Mouse (Mus musculus) layer of hippocampus, postnatal 36 days (tissue): Measurements from ENCODE around the gene Pdzd8. TPM values are rescaled to one million over a fixed set of nuclear protein-coding genes. Genes with fewer than 3 reads are reported as not detected.

Experiments used
- DNase-seq, 2 experiments: peaks; one replicate each; pipeline ENCODE4 v3.0.0; 2022
- total RNA-seq, 2 experiments: library from RNA; stranded (reverse); gene quantifications; 2 replicates each; pipeline ENCODE4 v1.2.3; 2021

Pdzd8 gene
- total RNA-seq, 2 experiments from 2014 or later, result 49.9 to 50.0 TPM

DNA sequence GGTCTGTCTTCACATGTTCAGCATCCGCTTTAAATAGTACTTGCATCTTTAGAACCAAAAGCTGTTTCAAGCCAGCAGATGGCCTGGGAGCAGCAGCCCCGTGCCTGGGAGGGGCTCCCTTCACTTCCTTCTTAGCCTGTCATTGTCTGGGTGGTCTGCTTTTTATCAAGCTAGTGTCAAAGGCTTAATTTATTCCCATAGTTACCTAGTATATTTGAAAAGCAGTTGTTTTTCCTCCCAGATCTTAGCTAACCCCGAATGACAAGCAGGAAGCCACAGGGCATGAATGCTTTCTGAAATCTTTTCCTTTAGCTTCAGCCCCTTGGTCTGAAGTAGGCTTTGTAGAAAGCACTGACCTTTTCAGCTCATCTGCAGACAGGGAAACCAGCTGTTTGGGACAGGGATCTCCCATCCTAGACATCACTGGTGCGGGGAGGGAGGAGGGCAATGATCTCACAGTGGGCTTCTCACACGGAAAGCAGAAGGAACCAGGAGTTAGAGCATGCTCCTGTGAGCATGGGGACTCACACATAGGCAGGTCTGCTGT is 78.1 kb downstream of the Pdzd8 start:
- no peak for DNase-seq

DNA sequence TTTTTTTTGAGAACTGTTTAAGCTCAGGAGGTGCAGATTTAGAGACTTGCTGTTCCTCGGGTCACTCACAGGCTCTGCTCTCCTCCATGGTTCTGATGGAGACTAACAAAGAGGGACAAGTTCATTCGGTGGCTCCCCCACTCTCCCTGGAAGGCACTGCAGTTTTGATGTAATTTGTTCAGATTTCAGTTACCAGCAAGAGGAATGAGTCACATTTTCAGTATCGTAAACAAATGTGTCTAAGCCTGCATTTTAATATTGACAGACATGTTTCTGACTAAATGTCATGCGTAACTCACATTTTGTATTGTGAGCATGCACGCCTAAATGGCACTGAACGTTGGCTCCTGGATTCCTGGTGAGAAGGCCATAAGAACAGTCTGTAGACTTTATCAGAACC is 79.7 kb downstream of the Pdzd8 start:
- DNase-seq, result no peak

DNA sequence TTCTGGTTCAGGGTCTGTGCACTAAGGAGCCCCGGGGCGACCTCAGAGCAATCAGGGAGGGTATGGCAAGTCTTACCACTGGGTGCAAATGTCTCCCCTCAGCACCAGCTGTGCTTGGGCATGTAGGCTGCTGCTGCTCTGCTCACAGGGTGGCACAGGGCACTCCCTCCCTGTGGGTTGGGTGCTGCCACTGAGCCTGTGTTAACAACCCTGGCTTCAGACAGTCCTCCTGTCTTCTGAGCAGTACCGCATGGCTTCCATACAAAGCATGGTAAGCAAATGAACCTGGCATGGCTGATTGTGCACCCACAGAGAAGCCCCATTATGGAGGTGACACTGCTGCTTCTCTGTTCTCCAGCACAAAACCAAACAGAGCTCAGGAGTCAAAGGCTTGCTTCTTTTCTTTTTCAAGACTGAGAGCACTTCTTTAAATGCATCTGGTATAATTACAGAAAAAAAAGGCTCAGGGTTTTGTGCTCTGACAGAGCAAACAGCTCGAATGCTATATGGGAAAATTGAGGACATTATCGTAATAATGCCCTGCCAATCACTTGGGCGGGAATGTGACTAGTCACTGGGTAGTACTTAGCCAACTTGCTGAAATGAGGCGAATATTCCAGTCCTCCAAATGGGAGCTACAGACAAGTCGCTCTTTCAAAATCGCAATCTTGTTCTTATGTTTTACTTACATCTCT is 80.6 kb downstream of the Pdzd8 start:
- no peak for DNase-seq

DNA sequence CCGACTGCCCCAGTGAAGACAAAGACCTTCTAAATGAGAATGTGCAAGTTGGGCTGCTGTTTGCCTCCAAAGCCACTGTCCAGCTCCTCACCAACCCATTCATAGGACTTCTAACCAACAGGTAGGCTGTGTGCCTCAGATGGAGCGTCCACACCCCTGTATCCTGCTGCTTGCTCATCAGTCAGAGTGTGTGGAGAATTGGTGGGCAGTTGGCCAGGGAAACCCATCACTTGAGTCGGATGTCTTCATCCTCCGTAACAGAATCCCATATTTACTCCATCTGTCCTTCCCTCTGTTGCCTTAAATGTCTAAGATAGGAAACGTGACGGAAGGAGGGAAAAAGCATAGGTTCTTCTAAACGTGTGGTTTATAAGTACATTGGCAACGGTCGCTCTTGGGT is 82.4 kb downstream of the Pdzd8 start:
- DNase-seq, result no peak

DNA sequence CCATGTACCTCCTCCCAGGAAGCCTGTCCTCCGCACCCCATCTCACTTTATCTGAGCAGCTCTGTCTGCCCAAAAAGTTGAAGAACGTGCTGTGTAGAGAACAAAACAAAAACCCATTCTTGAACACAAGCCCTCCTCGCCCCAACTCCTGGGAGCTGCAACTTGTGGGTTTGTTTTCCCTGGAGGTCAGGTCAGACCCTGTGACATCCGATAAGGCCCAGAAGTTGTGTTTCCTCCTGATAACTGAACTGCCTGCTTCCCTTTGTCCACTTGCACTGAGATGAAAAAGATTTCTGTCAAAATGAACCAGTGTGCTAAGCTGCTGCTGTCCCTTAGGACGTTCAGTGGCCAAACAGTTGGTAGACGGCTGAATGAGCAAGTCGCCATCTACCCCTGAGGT is 84.0 kb downstream of the Pdzd8 start:
- DNase-seq, result no peak

DNA sequence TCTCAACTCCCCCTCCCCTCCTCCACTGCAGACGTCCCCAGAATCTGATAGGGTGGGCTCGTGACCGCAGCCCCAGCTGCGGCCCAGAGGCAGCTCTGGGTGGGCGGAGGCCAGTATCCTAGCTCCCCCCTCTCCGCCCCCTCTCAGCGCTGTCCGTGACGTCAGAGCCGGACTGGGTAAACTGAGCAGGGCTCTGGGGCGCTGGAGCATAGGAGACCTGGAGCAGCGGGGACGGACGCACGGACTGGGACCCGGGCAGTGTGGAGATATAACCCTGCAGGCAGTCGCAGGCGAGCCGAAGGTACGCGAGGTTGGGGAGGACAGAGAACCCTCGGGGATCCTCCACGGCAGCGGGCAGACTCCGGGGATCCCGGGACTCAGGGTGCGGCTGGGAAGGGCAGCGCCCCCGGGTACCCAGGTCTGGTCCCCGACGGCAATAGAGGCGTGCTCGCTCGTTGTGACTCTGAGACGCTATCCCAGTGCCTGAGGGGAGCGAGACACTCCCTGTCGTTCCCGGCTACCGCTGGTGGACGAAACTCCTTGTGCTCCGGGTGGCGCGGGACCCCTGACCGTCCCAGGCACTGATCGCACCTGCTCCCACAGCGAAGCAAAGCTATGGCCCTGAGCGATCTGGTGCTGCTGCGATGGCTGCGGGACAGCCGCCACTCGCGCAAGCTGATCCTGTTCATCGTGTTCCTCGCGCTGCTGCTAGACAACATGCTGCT is 84.7 kb downstream of the Pdzd8 start, which contains the start of gene Slc18a2:
Slc18a2 (plus strand) TSS at position 179 of the 725 bp plus-strand sequence.
- DNase-seq, result no peak

DNA sequence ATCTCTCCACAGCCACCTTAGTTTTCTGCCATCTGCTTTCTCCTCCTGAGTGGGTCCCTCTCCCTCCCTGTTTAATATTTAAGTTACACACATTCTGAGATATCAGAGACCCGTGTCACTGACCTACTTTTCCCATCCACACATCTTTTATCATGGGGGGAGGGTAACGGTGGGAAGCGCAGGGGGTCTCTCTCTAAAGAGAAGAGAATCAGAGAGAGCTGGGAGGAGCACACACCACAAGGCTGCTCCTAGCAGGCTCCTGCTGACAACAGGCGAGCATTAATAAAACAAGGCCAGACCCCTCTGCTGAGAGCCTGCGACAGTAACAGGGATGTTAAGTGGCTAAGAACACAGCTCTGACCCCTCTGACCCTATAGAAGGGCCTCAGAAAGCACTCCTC is 85.9 kb downstream of the Pdzd8 start:
- DNase-seq, result no peak

DNA sequence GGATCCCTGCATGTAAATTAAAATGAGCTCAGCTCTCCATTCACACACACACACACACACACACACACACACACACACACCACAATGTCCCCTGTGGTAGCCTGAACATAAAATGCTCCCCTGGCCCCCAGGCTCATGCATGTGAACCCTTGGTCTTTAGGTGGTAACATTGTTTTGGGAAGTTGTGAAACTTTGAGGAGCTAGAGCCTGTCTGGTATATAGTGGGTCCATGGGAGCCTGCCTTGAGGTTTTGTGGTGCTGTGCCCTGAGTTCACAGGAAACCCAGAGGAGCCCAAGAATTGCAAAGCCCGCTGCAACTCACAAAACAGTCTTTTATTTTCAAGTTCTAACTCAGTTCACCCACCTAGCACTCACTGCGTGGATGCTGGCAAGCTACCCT is 92.9 kb downstream of the Pdzd8 start:
- DNase-seq, result no peak

DNA sequence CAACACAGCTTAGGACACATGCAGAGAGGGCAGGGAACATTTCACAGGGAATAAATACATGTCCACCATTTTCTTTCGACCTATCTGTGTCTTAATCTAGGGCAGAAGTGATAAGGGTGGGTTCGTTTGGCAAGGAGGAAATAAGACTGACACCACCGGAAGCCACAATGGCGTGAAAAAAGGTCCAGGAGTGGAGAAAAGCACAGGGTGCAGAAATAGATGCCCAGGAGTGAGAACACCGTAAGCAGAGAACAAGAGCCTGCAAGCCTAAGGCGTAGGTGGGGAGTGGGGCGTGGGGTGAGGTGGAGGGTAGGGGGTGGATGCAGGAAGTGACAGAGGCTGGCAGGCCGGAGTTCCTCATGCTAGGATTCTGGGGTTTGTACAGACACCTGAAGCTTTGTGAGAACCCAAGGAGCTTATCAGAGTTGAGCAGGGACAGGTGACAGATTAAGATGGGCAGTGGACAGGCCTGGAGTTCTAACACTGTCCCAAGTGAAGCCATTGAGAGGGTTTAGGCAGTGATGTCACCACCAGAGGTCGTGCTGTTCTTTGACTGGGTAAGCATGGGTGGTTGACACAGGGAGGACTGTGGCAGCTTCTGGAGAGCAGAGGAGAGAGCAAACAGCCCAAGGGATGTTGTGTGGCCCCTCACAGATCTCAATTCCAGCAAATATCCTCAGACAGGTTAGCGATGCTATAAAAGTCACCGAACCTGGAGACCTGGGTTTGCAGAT is 96.9 kb downstream of the Pdzd8 start:
- DNase-seq, result no peak

DNA sequence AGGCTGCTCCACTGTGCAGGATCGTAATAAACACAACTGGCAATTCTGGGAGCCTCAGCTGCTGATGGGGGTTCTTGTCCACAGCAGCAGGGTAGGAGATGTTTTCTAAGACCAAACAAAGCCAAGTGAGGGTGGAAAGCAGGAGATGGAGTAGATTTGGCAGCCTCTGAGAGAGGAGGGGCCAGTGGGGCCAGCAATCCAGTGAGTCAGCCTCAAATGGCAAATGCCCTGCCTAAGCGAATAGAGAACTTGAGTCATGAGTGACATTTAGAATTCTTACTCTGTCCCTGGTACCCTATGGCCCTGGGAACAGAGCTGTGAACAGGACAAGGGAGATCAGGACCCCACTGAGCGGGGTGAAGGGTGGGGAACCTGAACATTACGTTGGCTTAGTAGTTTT is 97.4 kb downstream of the Pdzd8 start:
- DNase-seq, result no peak

Other genes with a start within 250 kb of the Pdzd8 start
- gene Vax1, start 175.7 kb downstream of the Pdzd8 start, total RNA-seq, result 1 to 10 TPM; 1.1 to 2.1 TPM
- gene Kcnk18, start 126.6 kb downstream of the Pdzd8 start, total RNA-seq, result not detected
- gene Slc18a2, start 84.9 kb downstream of the Pdzd8 start, total RNA-seq, result 1 to 10 TPM; 1.1 to 1.2 TPM
- 100 to 1,000 TPM; 260 to 310 TPM for gene Rps12-ps3, start 23.5 kb downstream of the Pdzd8 start, total RNA-seq
- 10 to 100 TPM; 27.0 to 29.0 TPM for gene Emx2, start 112.6 kb upstream of the Pdzd8 start, total RNA-seq